Mouse (Mus musculus) small intestine, adult 2 months (tissue): ENCODE results near the gene Krt71.

Experiments
- CTCF ChIP-seq: fragments of 200-500 bp; IDR thresholded peaks from 2 replicates; pipeline ENCODE4 v1.5.1; 2012; ENCODE audit warnings: low read depth, mild to moderate bottlenecking, control low read depth, inconsistent platforms, low read length, moderate library complexity, mixed read lengths; ENCODE audit not compliant: insufficient replicate concordance, insufficient read length; ENCODE audit errors: extremely low read depth
- POLR2A ChIP-seq: fragments of 200-500 bp; IDR thresholded peaks from 2 replicates; pipeline ENCODE4 v1.6.1; 2012; ENCODE audit warnings: low read depth, mild to moderate bottlenecking, control low read depth, inconsistent platforms, low read length, moderate library complexity

DNA sequence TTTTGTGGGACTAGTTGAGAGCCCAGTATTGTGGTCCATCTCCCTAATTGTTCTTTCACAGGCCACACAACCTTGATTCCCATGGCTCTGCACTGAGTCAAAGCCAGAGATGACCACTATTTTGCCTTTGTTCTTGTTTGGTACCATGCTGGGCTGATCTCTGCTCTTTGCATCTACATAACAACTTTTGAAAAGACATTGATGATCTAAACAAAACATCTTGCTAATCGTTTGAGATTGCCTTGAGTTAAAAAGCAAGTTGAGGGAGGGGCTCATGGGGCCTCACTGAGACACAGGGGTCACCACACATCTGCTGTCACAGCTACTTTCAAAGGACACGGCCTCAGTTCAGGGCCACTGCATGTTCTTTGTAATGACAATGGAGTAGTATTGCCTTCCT, 40.5 kb downstream of the Krt71 start:
- TF ChIP-seq CTCF (no peak), POLR2A (no peak)
